Mouse (Mus musculus) cerebellum, postnatal 25 days (tissue): ENCODE measurements around the gene Gm10153.
"Not testable (repeated sequence)": the region's sequence is repeated elsewhere in the genome, so short reads cannot be mapped to it uniquely, and the experiment has no call there.

Experiments used
- DNase-seq, 2 experiments: peaks; one replicate each; pipeline ENCODE4 v3.0.0; 2021; ENCODE audit warnings: mixed read lengths in 2 of 2

Gm10153 gene

DNA sequence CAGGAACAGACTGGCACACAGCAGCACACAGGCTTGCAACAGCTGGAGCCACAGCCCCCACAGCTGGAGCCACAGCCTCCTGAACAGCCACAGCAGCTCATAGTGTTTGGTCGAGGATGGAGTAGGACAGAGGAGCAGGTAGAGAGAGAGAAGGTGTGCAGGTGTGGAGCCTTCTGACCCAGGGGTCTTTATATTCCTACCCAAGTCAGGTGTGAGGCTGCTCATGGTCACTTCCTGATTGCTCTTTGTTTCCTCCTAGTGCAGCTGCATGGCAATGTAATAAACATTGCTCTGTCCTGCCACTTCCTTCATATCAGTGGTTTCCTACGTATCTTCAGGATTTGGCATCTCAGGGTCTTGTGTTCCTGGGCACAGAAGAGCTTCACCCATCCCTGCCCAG lies at the start of gene Gm10153:
TSS of gene Gm10153 (minus strand) at position 101 of the 400 bp plus-strand sequence.
- DNase-seq = no peak

GRCm38 (mm10) chr7:142231540-142231939 lies 41.4 kb upstream of the Gm10153 start:
- no peak for DNase-seq

DNA sequence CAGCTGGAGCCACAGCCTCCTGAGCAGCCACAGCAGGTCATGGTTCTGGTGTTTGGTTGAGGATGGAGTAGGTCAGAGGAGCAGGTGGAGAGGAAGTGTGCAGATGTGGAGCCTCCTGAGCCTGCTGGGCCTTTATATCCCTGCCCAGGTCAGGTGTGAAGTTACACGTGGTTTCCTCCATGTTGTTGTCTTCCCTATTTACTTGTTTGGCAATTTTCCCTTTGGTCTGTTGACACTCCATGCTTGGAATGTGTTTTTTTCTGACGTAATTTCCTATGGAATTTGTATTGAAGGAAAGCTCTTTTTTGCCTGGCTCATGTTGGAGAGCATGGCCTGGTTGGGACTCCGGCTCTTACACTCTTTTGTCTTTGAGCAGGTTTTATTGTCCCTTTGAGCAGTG lies 39.7 kb upstream of the Gm10153 start, which contains the start of gene Krtap5-5:
TSS of gene Krtap5-5 (minus strand) at position 101 of the 400 bp plus-strand sequence.
- DNase-seq = not testable (repeated sequence)

DNA sequence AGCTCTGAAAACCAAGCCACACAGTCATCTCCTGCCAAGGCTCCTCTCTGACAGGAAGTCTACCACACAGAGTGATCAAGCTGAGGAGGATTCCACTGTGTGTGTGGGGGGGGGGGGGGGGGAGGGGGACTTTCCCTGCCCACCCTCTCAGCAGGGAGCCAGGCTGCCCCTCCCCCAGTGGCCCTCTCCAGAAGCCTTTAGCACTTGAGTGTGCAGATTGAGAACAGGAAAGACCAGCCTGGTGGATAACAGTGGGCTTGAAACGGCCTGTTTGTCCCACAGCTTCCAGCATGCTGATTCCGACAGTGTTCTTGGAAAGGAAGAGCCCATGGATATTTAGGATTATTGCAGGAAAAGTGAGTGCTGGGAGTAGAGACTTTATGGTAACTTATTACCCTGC lies 34.3 kb upstream of the Gm10153 start:
- no peak for DNase-seq

GRCm38 (mm10) chr7:142212136-142212535 lies 21.9 kb upstream of the Gm10153 start:
- not testable (repeated sequence) for DNase-seq

GRCm38 (mm10) chr7:142211559-142211958 lies 21.4 kb upstream of the Gm10153 start, which contains the start of gene Gm7579:
Gene Gm7579 (plus strand): TSS chr7:142211859.
- no peak for DNase-seq

DNA sequence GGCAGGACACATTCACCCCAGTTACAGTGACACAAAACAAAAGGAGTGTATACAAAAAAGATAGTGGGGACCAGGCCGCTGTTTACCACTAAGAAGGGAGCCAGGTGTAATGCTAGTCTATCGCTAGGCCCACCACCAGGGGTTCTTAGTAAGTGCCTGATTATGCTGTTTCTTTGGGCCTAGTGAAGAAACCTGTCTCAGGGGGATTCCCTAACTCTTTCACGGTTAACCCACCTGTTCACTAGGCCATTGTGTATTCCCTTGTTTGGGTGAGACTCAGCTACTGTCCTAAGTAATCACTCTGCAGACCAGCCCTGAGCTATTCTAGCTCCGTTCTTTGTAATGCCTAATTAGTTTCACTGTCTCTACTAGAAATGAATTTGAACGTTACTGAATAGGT lies 16.7 kb upstream of the Gm10153 start:
- not testable (repeated sequence) for DNase-seq

DNA sequence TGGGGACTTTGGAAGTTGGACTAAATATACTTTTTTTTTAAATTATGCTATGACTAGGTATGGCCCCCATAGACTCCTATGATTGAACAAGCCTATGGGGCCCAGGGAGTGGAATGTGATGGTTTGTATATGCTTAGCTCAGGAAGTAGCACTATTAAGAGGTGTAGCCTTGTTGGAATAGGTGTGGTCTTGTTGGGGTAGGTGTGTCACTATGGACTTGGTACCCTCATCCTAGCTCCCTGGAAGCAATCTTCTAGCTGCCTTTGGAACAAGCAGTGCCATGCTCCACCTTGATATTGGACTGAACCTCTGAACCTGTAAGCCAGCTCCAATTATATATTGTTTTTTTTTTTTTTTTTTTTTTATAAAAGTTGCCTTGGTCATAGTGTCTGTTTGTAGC lies 15.3 kb upstream of the Gm10153 start:
- DNase-seq = no peak

- no peak for DNase-seq
Observed at GRCm38 (mm10) chr7:142201064-142201463, 10.9 kb upstream of the Gm10153 start, which contains the start of gene Krtap5-3. Gene Krtap5-3 (plus strand): TSS chr7:142201364.

DNA sequence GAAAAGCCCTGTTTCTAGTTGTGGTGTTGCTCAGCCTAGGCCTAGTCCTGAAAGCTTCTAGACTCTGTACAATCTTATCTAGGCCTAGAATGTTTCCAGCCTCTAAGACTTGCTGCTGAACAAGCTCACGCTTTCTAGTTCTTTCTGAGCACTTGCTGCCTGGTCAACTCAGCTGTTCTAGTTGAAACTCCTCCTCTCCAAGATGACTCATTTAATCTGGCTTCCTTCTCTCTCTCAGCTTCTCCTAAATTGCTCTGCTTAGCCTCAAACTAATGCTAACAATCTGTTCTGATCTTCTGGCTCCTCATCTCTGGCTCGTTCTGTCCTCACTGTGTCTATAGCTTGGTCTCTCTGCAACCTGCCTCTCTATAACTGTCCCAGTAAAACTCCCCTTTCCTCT lies 8.6 kb upstream of the Gm10153 start:
- no peak for DNase-seq

DNA sequence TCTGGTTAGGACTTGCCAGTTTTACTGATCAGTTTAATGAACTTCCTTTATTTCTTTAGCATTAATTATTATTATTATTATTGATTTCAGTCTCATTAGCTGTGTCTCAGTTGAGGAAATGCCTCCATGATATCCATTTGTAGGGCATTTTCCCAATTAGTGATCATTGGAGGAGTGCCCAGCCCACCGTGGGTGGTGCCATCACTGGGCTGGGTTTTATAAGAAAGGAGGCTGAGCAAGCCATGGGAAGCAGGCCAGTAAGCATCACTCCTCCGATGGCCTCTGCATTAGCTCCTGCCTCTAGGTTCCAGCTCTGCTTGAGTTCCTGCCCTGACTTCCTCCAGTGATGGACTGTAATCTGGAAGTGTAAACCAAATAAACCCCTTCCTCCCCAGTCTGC lies 2.0 kb downstream of the Gm10153 start:
- DNase-seq = no peak

GRCm38 (mm10) chr7:142181021-142181420 lies 9.2 kb downstream of the Gm10153 start:
- DNase-seq = no peak

DNA sequence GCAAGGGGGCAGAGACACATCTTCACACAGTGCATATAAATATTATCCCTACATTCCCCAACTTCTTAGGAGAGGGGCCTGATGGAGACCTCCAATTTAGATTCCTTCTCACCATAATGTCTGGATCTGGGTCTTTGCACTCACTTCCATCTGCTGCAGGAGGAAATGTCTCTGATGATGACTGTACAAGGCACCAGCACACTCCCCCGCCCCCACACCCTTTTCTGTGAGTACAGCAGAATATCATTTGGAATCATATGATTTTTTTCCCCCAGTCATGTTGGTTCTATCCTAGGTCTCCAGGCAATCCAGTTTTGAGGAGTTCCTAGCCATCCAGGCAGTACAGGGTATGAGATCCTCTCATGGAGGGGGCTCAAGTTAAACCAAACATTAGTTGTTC lies 11.5 kb downstream of the Gm10153 start:
- DNase-seq = no peak

DNA sequence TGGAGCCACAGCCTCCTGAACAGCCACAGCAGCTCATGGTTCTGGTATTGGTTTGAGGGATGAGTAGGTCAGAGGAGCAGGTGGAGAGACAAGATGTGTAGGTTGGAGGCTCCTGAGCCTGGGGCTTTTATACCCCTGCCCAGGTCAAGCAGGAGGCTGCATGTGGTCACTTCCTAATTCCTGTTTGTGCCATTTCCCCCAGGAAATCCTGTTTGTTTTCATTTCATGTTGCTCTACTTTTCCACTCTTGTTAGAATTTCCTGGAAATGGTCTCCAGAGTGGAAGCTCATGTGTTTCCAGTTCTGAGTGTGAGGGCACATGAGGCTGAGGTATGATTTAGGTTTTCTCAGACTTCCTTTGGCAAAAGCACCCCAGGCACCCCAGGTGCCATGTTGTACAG lies 14.3 kb downstream of the Gm10153 start, which contains the start of gene Krtap5-2:
TSS of gene Krtap5-2 (minus strand) at position 101 of the 400 bp plus-strand sequence.
- not testable (repeated sequence) for DNase-seq

GRCm38 (mm10) chr7:142169836-142170235 lies 20.4 kb downstream of the Gm10153 start:
- DNase-seq = no peak

DNA sequence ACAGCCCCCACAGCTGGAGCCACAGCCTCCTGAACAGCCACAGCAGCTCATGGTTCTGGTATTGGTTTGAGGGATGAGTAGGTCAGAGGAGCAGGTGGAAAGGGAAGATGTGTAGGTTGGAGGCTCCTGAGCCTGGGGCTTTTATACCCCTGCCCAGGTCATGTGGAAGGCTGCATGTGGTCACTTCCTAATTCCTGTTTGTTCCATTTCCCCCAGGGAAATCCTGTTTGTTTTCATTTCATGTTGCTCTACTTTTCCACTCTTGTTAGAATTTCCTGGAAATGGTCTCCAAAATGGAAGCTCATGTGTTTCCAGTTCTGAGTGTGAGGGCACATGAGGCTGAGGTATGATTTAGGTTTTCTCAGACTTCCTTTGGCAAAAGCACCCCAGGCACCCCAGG lies 24.6 kb downstream of the Gm10153 start, which contains the start of gene Gm4553:
TSS of gene Gm4553 (minus strand) at position 101 of the 400 bp plus-strand sequence.
- not testable (repeated sequence) for DNase-seq

DNA sequence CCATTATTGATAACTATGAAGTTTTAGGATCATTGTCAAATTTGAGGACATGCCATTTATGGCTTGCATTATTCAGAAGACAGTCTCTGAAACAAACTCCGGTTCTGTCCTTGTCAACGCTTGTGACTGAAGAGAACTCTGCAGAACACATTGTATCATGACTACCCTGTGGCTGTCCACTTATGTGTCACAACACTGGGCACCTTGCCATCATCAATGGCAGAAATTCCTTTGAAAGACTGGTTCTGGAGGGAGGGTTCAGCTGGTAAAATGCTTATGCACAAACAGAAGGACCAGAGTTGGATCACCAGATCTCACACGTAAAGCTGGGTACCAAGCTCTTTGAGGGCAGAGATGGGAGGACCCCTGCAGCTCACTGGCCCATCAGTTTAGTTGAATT lies 30.8 kb downstream of the Gm10153 start:
- no peak for DNase-seq

GRCm38 (mm10) chr7:142157013-142157412 lies 33.2 kb downstream of the Gm10153 start, which contains the start of gene Gm29735:
Gene Gm29735 (minus strand): TSS chr7:142157113.
- not testable (repeated sequence) for DNase-seq

- no peak for DNase-seq
Observed at GRCm38 (mm10) chr7:142155308-142155707, 34.9 kb downstream of the Gm10153 start.

GRCm38 (mm10) chr7:142152191-142152590 lies 38.0 kb downstream of the Gm10153 start:
- peak; percentile 5 to 10 for DNase-seq

- no peak for DNase-seq
Observed at GRCm38 (mm10) chr7:142148633-142149032, 41.6 kb downstream of the Gm10153 start.

- peak in 1 of 2 experiments; percentile 51 for DNase-seq
Observed at GRCm38 (mm10) chr7:142146033-142146432, 44.2 kb downstream of the Gm10153 start.

DNA sequence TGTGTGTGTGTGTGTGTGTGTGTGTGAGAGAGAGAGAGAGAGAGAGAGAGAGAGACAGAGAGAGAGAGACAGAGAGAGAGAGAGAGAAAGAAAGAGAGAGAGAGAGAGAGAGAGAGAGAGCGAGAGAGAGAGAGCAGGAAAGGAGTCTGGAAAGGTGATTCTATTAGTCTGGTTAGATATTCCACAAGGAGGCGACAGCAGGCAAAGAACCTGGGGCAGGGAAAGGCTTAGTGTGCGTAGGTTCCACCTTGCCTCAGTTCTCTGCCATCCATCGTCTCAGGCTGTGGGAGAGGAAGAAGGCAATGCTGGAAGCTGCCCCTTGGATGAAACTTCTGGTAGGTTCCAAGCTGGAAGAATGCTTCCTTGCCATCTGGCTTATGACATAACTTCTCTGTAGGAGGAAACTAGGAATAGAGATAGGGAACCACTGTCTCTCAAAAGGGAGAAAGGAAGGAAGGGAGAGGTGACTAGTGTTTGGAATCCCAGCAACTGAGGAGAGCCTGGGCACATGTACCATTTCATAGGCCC lies 44.7 kb downstream of the Gm10153 start:
- DNase-seq = no peak

DNA sequence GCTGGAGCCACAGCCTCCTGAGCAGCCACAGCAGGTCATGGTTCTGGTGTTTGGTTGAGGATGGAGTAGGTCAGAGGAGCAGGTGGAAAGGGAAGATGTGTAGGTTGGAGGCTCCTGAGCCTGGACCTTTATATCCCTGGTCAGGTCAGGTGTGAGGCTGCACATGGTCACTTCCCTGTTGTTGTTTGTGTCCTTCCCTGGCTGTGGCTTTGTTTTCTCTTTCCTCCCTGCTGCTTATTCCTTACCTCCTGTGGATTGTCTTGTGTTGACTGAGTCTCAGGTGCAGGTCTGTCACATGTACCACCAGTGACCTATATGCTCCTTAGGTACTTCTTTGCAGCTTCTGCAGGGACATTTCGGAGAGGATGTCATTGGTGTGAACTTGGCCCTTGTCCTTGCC lies 45.7 kb downstream of the Gm10153 start, which contains the start of gene Gm45337:
TSS of gene Gm45337 (minus strand) at position 101 of the 400 bp plus-strand sequence.
- DNase-seq = no peak
